Mouse (Mus musculus) spleen, embryonic (tissue): ENCODE results near the gene Slc46a2.

ENCODE experiments used
- CTCF ChIA-PET: fragments of 350-600 bp; sonication (Branson Sonifier 250); formaldehyde crosslinking; loops from one replicate; lab custom pipeline; 2022; lab: Charles Lee

The Slc46a2 gene

DNA sequence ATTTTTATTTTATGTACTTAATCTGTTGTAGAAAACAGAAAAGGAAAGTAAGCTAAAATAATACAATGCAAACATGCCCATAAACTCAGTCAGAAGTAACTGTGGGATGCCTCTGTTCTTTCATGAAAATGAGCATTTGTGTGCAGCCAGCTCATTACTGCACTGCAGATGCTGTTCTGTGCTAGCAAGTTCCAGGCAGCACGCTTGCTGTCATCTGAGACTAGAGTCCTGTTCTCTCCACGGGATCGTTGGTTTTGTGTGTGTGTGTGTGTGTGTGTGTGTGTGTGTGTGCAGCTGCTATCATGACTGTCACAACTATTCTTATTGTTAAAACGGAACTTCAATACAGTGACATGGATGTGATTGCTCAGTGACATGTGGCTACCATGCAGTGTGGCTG, 53.0 kb downstream of the Slc46a2 start:
- CTCF ChIA-PET, result interaction anchor here (0.5 to 0.9 kb wide), 2 partner anchors 11 to 13 kb away, joined by 3 read pairs; no protein-coding TSS in a partner anchor

DNA sequence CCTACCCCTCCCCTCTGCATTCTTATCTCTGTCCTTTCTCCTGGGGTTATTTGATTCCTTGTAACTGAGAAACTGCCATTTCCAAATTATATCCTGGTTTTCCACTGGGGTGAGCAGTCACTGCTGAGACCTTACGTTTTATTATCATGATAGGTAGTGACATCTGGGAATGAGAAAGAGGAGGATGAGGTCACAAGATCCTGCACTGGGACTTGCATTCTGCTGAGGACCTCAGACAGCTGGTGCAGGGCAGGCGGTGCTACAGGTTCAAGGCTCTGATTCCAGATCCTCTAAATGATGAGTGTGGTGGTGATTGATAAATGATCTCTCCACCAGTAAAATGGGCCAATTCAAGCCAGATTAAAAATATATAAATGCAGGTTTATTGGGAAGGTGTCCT, 54.4 kb downstream of the Slc46a2 start:
- CTCF ChIA-PET, result no interaction called here

DNA sequence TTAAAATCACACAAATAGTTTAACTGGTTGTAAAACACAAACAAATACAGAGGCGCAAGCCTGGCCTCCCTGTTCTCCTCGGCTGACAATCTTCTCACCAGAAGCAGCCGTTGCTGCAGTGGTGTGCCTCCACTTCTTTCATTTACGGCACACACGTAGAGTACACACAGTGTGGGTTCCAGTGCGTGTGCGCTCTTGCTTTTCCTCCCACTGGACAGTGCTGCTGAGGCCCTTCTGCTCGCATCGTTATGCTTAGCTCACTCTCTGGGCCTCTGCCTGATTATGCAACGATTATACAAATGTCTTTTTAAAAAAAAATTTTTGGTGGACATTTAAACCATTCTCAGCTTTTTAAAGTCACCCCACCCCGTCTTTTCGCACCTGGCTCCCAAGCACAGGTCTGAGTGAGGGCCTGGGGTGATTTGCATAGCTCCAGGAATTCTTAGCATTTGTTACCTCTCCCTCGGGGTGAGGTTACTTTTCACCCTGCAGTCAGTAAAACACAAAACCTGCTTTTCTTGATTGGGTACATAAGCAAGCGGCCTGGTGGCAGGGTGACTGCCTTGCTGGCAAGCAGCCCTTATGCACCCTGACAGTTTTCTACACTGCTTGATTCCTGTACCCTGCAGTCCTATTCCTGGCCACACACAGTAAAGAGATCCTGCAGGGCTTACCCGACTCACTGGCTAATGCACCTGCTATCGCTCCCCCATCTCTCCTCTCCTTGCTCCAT, 55.0 kb downstream of the Slc46a2 start:
- CTCF ChIA-PET, result no interaction called here
